Mouse (Mus musculus): ENCODE data around the gene Neu2.

DNA sequence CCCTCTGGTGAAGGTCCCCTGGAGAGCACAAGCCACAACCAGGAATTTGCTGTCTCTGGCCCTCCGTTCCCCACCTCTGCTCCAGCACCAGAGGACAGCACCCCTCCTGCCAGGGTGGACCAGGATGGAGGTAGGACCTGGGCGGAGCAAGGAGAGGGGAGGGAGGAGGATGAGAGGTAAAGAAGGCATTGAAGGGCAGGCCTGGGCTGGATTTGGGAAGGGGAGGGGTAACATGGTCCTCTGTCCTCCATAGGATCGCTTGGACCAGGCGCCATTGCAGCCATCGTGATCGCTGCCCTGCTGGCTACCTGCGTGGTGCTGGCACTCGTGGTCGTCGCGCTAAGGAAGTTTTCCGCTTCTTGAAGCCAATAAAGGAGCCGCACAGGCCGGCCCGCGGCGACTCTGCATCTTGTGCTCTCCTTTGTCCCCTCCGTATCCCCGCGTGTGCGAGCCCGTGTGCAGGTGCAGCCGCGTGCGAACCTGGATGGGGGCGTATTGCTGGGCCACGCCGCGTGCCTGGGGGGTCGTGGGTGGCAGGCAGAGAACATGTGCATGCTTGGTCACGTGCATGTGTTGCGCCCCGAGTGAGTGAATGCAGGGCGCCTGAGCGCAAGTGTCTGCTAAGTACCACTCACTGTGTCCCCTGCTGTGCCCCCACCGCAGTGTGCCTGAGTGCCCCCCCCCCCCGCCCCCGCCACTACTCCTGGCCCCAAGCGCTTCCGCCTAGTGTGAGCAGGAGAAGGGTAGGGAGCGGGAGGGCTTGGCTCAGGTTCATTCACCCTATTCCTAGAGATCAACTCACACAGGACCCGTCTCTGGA, 34.4 kb upstream of the Neu2 start:
- no peak for TF ChIP-seq CTCF (IDR thresholded peaks at IDR 0.05; ENCODE audit: insufficient read depth, low read length)
- no peak for TF ChIP-seq POLR2A (IDR thresholded peaks at IDR 0.05; ENCODE audit: borderline replicate concordance, extremely low read depth, low read depth, low read length)

All from lung, adult 2 months (tissue).